In genomic region chr17:35993675-35994074, GRCm38 (mm10) we compare ENCODE assay signal across 8 mouse cellular contexts. TPM values are rescaled to one million over a fixed set of nuclear protein-coding genes. Genes with fewer than 3 reads are reported as not detected.
DNase-seq lines count a peak whose midpoint lies in the region; ATAC-seq and TF ChIP-seq lines count a peak whose summit lies in the region.

No protein-coding gene starts in this region.

- peak overlapping the region; percentile 65 for H3K4me2 ChIP-seq in forebrain, embryonic 15.5 days (replicated peaks)
- H3K4me2 ChIP-seq in lung, embryonic 16.5 days (ENCODE audit: low read depth, low read length) = peak overlapping the region; percentile 69

- intact Hi-C loops in heart, postnatal 36 days (cut with DNase I) = loop anchor here (1.0 to 5.0 kb wide), 2 partner anchors 56 to 166 kb away; no protein-coding TSS in a partner anchor

- H3K27me3 ChIP-seq in forebrain, embryonic 15.5 days = no peaks in the 10 kb centered on the region
- no peaks in the 10 kb centered on the region for H3K27me3 ChIP-seq in lung, embryonic 16.5 days (ENCODE audit: control insufficient read depth, insufficient read depth, low read depth, low read length)

- no peak overlapping the region for H3K27ac ChIP-seq in ES-E14 (ENCODE audit: insufficient read depth, low read depth, low read length, poor library complexity, severe bottlenecking)
- H3K27ac ChIP-seq in forebrain, embryonic 15.5 days (replicated peaks) = no peak overlapping the region
- no peak overlapping the region for H3K27ac ChIP-seq in lung, embryonic 16.5 days (ENCODE audit: low read length)

- H3K36me3 ChIP-seq in ES-E14 (ENCODE audit: control insufficient read depth, insufficient read depth, low read length, poor library complexity, severe bottlenecking) = peaks cover 4% of the 10 kb centered on the region
- H3K36me3 ChIP-seq in forebrain, embryonic 15.5 days = peaks cover 12% of the 10 kb centered on the region
- H3K36me3 ChIP-seq in lung, embryonic 16.5 days (ENCODE audit: control insufficient read depth, insufficient read depth, low read length) = peaks cover 3% of the 10 kb centered on the region

- peaks cover 5 to 8% of the 10 kb centered on the region in 2 experiments for H3K4me1 ChIP-seq in ES-E14 (ENCODE audit: control insufficient read depth in 2 of 2, insufficient read depth in 2 of 2, low read length in 2 of 2, poor library complexity in 1 of 2)
- H3K4me1 ChIP-seq in forebrain, embryonic 15.5 days = peaks cover 26% of the 10 kb centered on the region
- peaks cover 18% of the 10 kb centered on the region for H3K4me1 ChIP-seq in lung, embryonic 16.5 days (replicated peaks; ENCODE audit: control insufficient read depth, insufficient read depth, low read length)

- peak; percentile 74 for ATAC-seq in forebrain, embryonic 15.5 days (replicated peaks)
- ATAC-seq in lung, embryonic 16.5 days (ENCODE audit: low read depth) = peak; percentile 75

- no peak overlapping the region for H3K9ac ChIP-seq in ES-E14 (ENCODE audit: insufficient read depth, low read depth, low read length, poor library complexity, severe bottlenecking)
- H3K9ac ChIP-seq in forebrain, embryonic 15.5 days (replicated peaks) = no peak overlapping the region
- H3K9ac ChIP-seq in lung, embryonic 16.5 days (ENCODE audit: low read length) = no peak overlapping the region

- in situ Hi-C loops in ES-E14 (cut with MboI; ENCODE audit: low sequenced_read_pairs in 2 of 2, unreplicated experiment in 2 of 2) = loop anchor here (10.0 to 25.0 kb wide), 2 partner anchors 119 to 121 kb away; partner anchors contain the start of gene Gm19684 (in 1 of the 2)

- no peaks in the 10 kb centered on the region for H3K9me3 ChIP-seq in ES-E14 (ENCODE audit: control insufficient read depth, insufficient read depth, low read depth, low read length)
- no peaks in the 10 kb centered on the region for H3K9me3 ChIP-seq in forebrain, embryonic 15.5 days
- no peaks in the 10 kb centered on the region for H3K9me3 ChIP-seq in lung, embryonic 16.5 days (ENCODE audit: control insufficient read depth, low read length)

- peak; percentile 72 for DNase-seq in ES-E14 (ENCODE audit: low read depth, low spot score)
- peak; percentile 73 for DNase-seq in cerebellum, adult 11-12 months
- peak; percentile 84 to 85 for DNase-seq in heart, postnatal 36 days
- peak; percentile 52 to 78 for DNase-seq in layer of hippocampus, adult 8-10 months (ENCODE audit: low spot score in 2 of 2)
- peak; percentile 59 for DNase-seq in ovary, postnatal 10 days (ENCODE audit: low spot score)
- peak; percentile 92 for DNase-seq in thymus, postnatal 0 days (ENCODE audit: low spot score)

- H3K4me3 ChIP-seq in ES-E14 (ENCODE audit: insufficient read depth in 1 of 2, low read depth in 1 of 2, low read length in 2 of 2, poor library complexity in 1 of 2, severe bottlenecking in 1 of 2) = peak overlapping the region in 1 of 2 experiments; percentile 93; a peak in 2 of 4 replicates
- peak overlapping the region; percentile 66 for H3K4me3 ChIP-seq in forebrain, embryonic 15.5 days
- peak overlapping the region; percentile 71 for H3K4me3 ChIP-seq in lung, embryonic 16.5 days (ENCODE audit: low read length)

- WGBS in forebrain, embryonic 15.5 days = 7% methylated on average over 17 of the region's 17 CpGs
- 7% methylated on average over 17 of the region's 17 CpGs for WGBS in lung, embryonic 16.5 days

TF ChIP-seq in ES-E14, 5 proteins besides CTCF, POLR2A, EP300 and RAD21:
- TF ChIP-seq MAFK (IDR thresholded peaks at IDR 0.05; ENCODE audit: insufficient read depth, low read depth, low read length) = no peak
- TF ChIP-seq ZNF384 (IDR thresholded peaks at IDR 0.05; ENCODE audit: low read depth, low read length) = no peak
- TF ChIP-seq ZC3H11A (IDR thresholded peaks at IDR 0.05; ENCODE audit: borderline replicate concordance, low read depth, low read length) = no peak; the same call in 1 of the 2 replicates
- TF ChIP-seq HCFC1 (IDR thresholded peaks at IDR 0.05; ENCODE audit: borderline replicate concordance, insufficient read depth, low read length) = 0 out of 2 replicates have a peak, but pooled peaks have one; percentile 39
- no peak for TF ChIP-seq CHD2 (IDR thresholded peaks at IDR 0.05; ENCODE audit: low read depth, low read length)
TF ChIP-seq in ES-E14: peak in this region for 1.

RNA-seq across cellular contexts. Expression of gene Prr3, which starts 13.6 kb away (rescaled TPM):
- total RNA-seq in ES-E14 (2012; rRNA removed) = 13.8 and 17.0 TPM in 2 replicates
- 76.8 and 92.2 TPM in 2 replicates for polyA plus RNA-seq in forebrain, embryonic 15.5 days (2015; fragmentation: Nextera tagmentation; extraction: Ambion mirVana)
- total RNA-seq in heart, postnatal 36 days (2021) = 1 to 10 TPM; 3.9 to 6.3 TPM
- 10 to 100 TPM; 40.5 to 52.4 (median 45.4) TPM for total RNA-seq in layer of hippocampus, adult 8-10 months (2022)
- polyA plus RNA-seq in lung, embryonic 16.5 days (2015; fragmentation: Nextera tagmentation; extraction: Ambion mirVana) = 27.5 and 29.7 TPM in 2 replicates
- 22.0 TPM in 2 replicates for polyA plus RNA-seq in thymus, postnatal 0 days (2015; fragmentation: Nextera tagmentation; extraction: Ambion mirVana)

RNA-seq across cellular contexts. Expression of gene Gnl1, which starts 14.0 kb away (rescaled TPM):
- 51.6 and 64.1 TPM in 2 replicates for total RNA-seq in ES-E14 (2012; rRNA removed)
- 57.0 and 59.2 TPM in 2 replicates for polyA plus RNA-seq in forebrain, embryonic 15.5 days (2015; fragmentation: Nextera tagmentation; extraction: Ambion mirVana)
- 10 to 100 TPM; 28.6 to 32.7 TPM for total RNA-seq in heart, postnatal 36 days (2021)
- 100 to 1,000 TPM; 135 to 141 (median 138) TPM for total RNA-seq in layer of hippocampus, adult 8-10 months (2022)
- polyA plus RNA-seq in lung, embryonic 16.5 days (2015; fragmentation: Nextera tagmentation; extraction: Ambion mirVana) = 43.1 and 44.7 TPM in 2 replicates
- 38.6 and 42.4 TPM in 2 replicates for polyA plus RNA-seq in thymus, postnatal 0 days (2015; fragmentation: Nextera tagmentation; extraction: Ambion mirVana)

RNA-seq across cellular contexts. Expression of gene Abcf1, which starts 24.1 kb away (rescaled TPM):
- total RNA-seq in ES-E14 (2012; rRNA removed) = 115 and 117 TPM in 2 replicates
- polyA plus RNA-seq in forebrain, embryonic 15.5 days (2015; fragmentation: Nextera tagmentation; extraction: Ambion mirVana) = 88.3 and 90.3 TPM in 2 replicates
- total RNA-seq in heart, postnatal 36 days (2021) = 10 to 100 TPM; 69.8 to 73.4 TPM
- total RNA-seq in layer of hippocampus, adult 8-10 months (2022) = 10 to 100 TPM; 68.3 to 76.5 (median 72.7) TPM
- polyA plus RNA-seq in lung, embryonic 16.5 days (2015; fragmentation: Nextera tagmentation; extraction: Ambion mirVana) = 70.6 and 82.5 TPM in 2 replicates
- polyA plus RNA-seq in thymus, postnatal 0 days (2015; fragmentation: Nextera tagmentation; extraction: Ambion mirVana) = 102 and 114 TPM in 2 replicates

RNA-seq across cellular contexts. Expression of gene H2-T24, which starts 26.7 kb away (rescaled TPM):
- total RNA-seq in ES-E14 (2012; rRNA removed) = not detected in 2 replicates
- polyA plus RNA-seq in forebrain, embryonic 15.5 days (2015; fragmentation: Nextera tagmentation; extraction: Ambion mirVana) = 5.4 and 5.8 TPM in 2 replicates
- 10 to 100 TPM in 1 of 2 experiments, 1 to 10 TPM in 1; 6.5 to 14.0 TPM for total RNA-seq in heart, postnatal 36 days (2021)
- 1 to 10 TPM in 3 of 4 experiments, under 1 TPM in 1; 0.80 to 4.4 (median 2.6) TPM for total RNA-seq in layer of hippocampus, adult 8-10 months (2022)
- 2.0 and 2.2 TPM in 2 replicates for polyA plus RNA-seq in lung, embryonic 16.5 days (2015; fragmentation: Nextera tagmentation; extraction: Ambion mirVana)
- 4.2 and 6.5 TPM in 2 replicates for polyA plus RNA-seq in thymus, postnatal 0 days (2015; fragmentation: Nextera tagmentation; extraction: Ambion mirVana)

RNA-seq across cellular contexts. Expression of gene H2-T23, which starts 39.0 kb away (rescaled TPM):
- total RNA-seq in ES-E14 (2012; rRNA removed) = 0.67 and 0.95 TPM in 2 replicates
- polyA plus RNA-seq in forebrain, embryonic 15.5 days (2015; fragmentation: Nextera tagmentation; extraction: Ambion mirVana) = 6.9 and 7.0 TPM in 2 replicates
- total RNA-seq in heart, postnatal 36 days (2021) = 10 to 100 TPM; 23.7 to 38.9 TPM
- 10 to 100 TPM in 2 of 4 experiments, 1 to 10 TPM in 2; 6.6 to 30.9 (median 14.2) TPM for total RNA-seq in layer of hippocampus, adult 8-10 months (2022)
- 7.2 and 11.7 TPM in 2 replicates for polyA plus RNA-seq in lung, embryonic 16.5 days (2015; fragmentation: Nextera tagmentation; extraction: Ambion mirVana)
- polyA plus RNA-seq in thymus, postnatal 0 days (2015; fragmentation: Nextera tagmentation; extraction: Ambion mirVana) = 136 and 163 TPM in 2 replicates
